Mouse (Mus musculus) liver, adult 2 months (tissue): ENCODE measurements at regions not wholly inside any gene's neighbourhood (a gene's known extent, or its start where the extent isn't known, plus 50 kb on each side); places are given as distances from the start of the nearest gene placed in this dataset.

ENCODE experiments used
- CTCF ChIP-seq: fragments of 200-500 bp; IDR thresholded peaks from 2 replicates; pipeline ENCODE4 v1.5.1; 2011; ENCODE audit warnings: low read depth, low read length, control low read depth
- POLR2A ChIP-seq: fragments of 200-500 bp; IDR thresholded peaks from 2 replicates; pipeline ENCODE4 v1.6.1; 2011; ENCODE audit warnings: low read length, control low read depth; ENCODE audit not compliant: insufficient read depth; ENCODE audit errors: extremely low read depth

DNA sequence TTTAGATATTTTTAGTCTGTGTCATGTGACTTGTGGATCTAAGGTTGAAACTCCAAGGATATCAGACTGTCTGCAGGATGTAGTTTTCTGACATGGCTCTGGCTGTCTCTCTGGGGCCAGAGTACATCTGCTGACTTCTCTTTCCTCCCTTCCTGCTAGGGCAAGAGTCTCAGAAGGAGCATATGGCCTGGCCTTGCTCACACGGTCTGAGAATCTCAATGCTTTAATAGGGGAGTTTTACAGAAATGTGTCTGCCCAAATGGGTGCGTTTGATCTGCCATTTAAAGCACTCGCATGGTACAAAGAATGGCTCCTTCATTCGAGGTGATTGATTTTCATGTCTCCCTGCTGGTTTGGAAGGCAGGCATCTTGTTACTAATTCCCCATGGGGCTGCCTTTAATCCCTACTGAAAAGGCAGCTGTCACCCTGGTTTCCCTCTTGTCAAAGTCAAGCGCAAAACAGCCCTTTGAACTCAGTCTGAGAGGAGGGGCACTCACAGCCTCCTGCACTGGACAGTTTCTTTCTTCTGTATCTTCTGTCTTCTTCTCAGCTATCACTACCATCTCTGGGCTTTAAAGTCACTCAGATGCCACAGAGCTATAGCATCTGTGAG lies 199.7 kb upstream of the Eef2kmt start:
- TF ChIP-seq POLR2A, result no peak
- TF ChIP-seq CTCF, result no peak
